Mouse (Mus musculus): ENCODE measurements around the gene Arpc5. TPM values are rescaled to one million over a fixed set of nuclear protein-coding genes. Genes with fewer than 3 reads are reported as not detected.

Gene Arpc5
- polyA plus RNA-seq, 1 experiment from 2014 or later: 313 TPM

DNA sequence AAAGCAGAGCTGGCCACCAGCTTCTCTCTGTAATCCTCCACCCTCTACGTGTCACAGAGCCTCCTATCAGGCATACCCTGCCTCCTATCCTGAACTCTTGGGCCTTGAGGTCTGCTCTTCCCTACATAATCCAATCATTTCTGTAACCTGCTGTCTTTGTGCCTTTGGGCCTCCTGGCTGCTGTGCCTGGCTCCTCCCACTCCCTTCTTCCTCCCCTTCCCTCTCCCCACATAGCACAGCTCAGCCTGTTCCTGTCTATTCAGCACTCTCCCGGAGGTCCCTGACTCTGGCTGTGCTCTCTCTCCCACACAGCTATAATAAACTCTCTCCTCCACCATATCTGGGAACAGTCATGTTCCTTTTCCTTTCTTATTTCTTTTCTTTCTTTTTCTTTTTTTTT lies 33.6 kb downstream of the Arpc5 start, which contains the start of gene Ncf2:
Ncf2 (plus strand) TSS at position 298 of the 400 bp plus-strand sequence.
- Histone ChIP-seq H3K9me3 (ENCODE audit: control insufficient read depth, low read length) (no peaks in the 10 kb centered on the region), H3K27me3 (replicated peaks; ENCODE audit: control insufficient read depth, insufficient read depth, low read length) (no peaks in the 10 kb centered on the region), H3K27ac (ENCODE audit: low read depth) (0 out of 2 replicates have a peak within 1 kb of the TSS, but pooled peaks have one; percentile 6), H3K36me3 (ENCODE audit: control insufficient read depth, insufficient read depth, low read length) (no peaks in the 10 kb centered on the region), H3K4me3 (ENCODE audit: low read depth, low read length) (no peak within 1 kb of the TSS), H3K4me1 (replicated peaks; ENCODE audit: control insufficient read depth, insufficient read depth, low read length) (peaks cover 9% of the 10 kb centered on the region), H3K9ac (ENCODE audit: low read length) (no peak within 1 kb of the TSS), H3K4me2 (ENCODE audit: low read length) (no peak within 1 kb of the TSS)
- peak; percentile 86 for ATAC-seq (replicated peaks; ENCODE audit: low FRiP score, low TSS enrichment, low read depth)
- DNase-seq (ENCODE audit: low spot score): no peak
- WGBS: 17% methylated on average over 2 of the region's 2 CpGs

DNA sequence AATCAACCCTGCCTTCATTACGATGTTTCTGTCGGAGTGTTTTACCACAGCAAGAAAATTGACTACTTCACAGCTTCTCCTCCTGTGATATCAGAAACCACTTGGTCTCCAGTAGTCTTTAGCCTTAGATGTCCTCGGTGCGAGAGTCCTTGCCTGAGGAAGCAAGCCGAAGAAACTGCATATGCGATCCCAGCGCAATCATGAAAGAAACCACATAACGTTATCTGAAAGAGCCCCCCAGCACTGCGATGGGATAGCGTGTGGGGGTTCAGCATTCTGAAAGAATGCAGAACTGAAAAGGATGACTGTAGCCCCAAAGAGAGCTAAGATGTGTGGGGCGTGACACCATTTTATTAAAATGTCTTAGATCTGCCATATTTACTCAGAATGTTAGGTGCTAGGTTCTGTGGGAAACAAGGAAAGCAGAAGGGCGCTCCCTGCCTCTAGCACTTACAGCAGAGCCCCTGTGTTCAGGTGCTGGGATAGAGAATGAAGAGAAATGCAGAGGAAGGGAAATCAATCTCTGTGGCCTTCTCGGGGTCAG lies 34.4 kb downstream of the Arpc5 start:
- no peaks in the 10 kb centered on the region for H3K27me3 ChIP-seq (replicated peaks; ENCODE audit: control insufficient read depth, insufficient read depth, low read length)
- H3K9me3 ChIP-seq (ENCODE audit: control insufficient read depth, low read length): no peaks in the 10 kb centered on the region
- H3K36me3 ChIP-seq (ENCODE audit: control insufficient read depth, insufficient read depth, low read length): no peaks in the 10 kb centered on the region
- WGBS: 81% methylated on average over 13 of the region's 13 CpGs
- no peak for DNase-seq (ENCODE audit: low spot score)
- H3K4me1 ChIP-seq (replicated peaks; ENCODE audit: control insufficient read depth, insufficient read depth, low read length): peaks cover 9% of the 10 kb centered on the region
- H3K27ac ChIP-seq (ENCODE audit: low read depth): 0 out of 2 replicates have a peak overlapping the region, but pooled peaks have one; percentile 6
- no peak overlapping the region for H3K4me3 ChIP-seq (ENCODE audit: low read depth, low read length)
- ATAC-seq (replicated peaks; ENCODE audit: low FRiP score, low TSS enrichment, low read depth): no peak
- no peak overlapping the region for H3K4me2 ChIP-seq (ENCODE audit: low read length)
- no peak overlapping the region for H3K9ac ChIP-seq (ENCODE audit: low read length)

DNA sequence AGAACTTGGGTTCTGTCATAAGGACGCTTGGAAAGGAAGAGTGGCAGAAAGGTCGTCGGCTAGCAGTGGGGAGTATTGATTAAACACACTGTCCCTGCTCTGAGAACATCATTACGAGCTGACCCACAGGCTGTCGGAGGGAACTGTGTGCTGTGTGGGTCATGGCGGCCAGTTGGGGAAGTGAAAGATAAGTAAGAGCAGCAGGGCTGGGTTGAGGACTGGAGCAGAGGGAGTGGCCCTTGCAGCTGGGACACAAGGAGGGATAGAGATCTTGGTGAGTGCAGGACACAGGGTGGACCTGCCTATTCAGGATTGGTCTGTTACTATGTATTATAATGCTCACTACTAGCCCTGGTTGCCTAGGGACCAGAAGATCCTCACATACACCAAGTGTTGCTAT lies 38.6 kb downstream of the Arpc5 start:
- H3K27ac ChIP-seq (ENCODE audit: low read depth): no peak overlapping the region
- no peak overlapping the region for H3K4me3 ChIP-seq (ENCODE audit: low read depth, low read length)
- H3K9ac ChIP-seq (ENCODE audit: low read length): no peak overlapping the region
- H3K36me3 ChIP-seq (ENCODE audit: control insufficient read depth, insufficient read depth, low read length): no peaks in the 10 kb centered on the region
- no peak for DNase-seq (ENCODE audit: low spot score)
- no peak for ATAC-seq (replicated peaks; ENCODE audit: low FRiP score, low TSS enrichment, low read depth)
- H3K4me1 ChIP-seq (replicated peaks; ENCODE audit: control insufficient read depth, insufficient read depth, low read length): peaks cover 12% of the 10 kb centered on the region
- no peaks in the 10 kb centered on the region for H3K27me3 ChIP-seq (replicated peaks; ENCODE audit: control insufficient read depth, insufficient read depth, low read length)
- H3K9me3 ChIP-seq (ENCODE audit: control insufficient read depth, low read length): no peaks in the 10 kb centered on the region
- WGBS: 77% methylated on average over 6 of the region's 6 CpGs
- no peak overlapping the region for H3K4me2 ChIP-seq (ENCODE audit: low read length)

DNA sequence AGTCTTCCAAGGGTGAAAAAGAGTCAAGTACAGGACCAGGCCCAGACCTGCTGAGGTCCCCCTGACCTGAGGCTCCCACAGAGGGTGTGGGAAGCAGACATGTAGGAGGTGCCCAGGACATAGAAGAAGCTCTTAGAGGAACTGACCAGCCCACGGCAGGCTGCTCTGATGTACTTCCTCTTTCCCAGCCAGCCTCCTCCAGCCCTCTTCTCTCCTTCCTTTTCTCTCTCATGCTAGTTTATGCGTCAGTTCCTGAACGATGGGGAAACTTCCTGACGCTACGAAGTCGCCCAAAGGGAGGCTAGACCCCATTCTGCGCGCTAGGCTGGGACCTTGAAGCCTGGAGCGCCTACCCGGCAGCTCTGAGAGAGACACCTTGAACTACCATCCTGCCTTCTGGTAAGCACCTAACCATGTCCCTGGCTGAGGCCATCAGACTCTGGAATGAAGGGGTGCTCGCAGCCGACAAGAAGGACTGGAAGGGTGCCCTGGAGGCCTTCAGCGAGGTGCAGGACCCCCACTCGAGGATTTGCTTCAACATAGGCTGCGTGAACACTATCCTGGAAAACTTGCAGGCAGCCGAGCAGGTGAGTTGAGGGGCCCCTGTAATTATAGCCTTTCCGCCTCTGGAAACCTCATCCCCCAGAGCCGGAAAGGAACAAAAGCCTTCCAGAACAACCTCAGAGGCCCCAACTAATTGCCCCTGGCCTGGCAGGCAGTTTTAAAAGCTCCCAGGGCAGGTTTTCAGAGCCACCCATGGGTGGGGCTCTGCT lies 41.5 kb downstream of the Arpc5 start:
- Histone ChIP-seq H3K4me3 (ENCODE audit: low read depth, low read length) (no peak overlapping the region), H3K27ac (ENCODE audit: low read depth) (peak overlapping the region; percentile 73), H3K9ac (ENCODE audit: low read length) (no peak overlapping the region), H3K9me3 (ENCODE audit: control insufficient read depth, low read length) (no peaks in the 10 kb centered on the region), H3K4me2 (ENCODE audit: low read length) (no peak overlapping the region), H3K36me3 (ENCODE audit: control insufficient read depth, insufficient read depth, low read length) (no peaks in the 10 kb centered on the region), H3K27me3 (replicated peaks; ENCODE audit: control insufficient read depth, insufficient read depth, low read length) (no peaks in the 10 kb centered on the region), H3K4me1 (replicated peaks; ENCODE audit: control insufficient read depth, insufficient read depth, low read length) (peaks cover 8% of the 10 kb centered on the region)
- 61% methylated on average over 18 of the region's 18 CpGs for WGBS
- DNase-seq (ENCODE audit: low spot score) (no peak), ATAC-seq (replicated peaks; ENCODE audit: low FRiP score, low TSS enrichment, low read depth) (peak; percentile 73)

DNA sequence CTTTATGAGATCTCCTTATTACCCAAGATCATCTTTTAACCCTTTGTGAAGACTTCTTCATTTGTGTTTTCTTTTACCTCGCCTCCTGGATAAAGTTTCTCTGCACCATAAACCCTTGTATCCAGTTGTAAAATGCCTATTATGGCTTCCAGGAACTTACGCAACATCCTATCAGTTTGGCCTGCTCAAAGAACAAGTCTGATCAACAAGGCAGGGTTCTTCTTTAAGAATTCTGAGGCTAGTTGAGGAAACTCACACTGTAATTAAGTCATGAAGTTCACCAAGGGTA lies 42.0 kb downstream of the Arpc5 start:
- no peak for ATAC-seq (replicated peaks; ENCODE audit: low FRiP score, low TSS enrichment, low read depth)
- Histone ChIP-seq H3K4me2 (ENCODE audit: low read length) (no peak overlapping the region), H3K4me1 (replicated peaks; ENCODE audit: control insufficient read depth, insufficient read depth, low read length) (peaks cover 8% of the 10 kb centered on the region), H3K4me3 (ENCODE audit: low read depth, low read length) (no peak overlapping the region), H3K9me3 (ENCODE audit: control insufficient read depth, low read length) (no peaks in the 10 kb centered on the region), H3K27ac (ENCODE audit: low read depth) (peak overlapping the region; percentile 73; the same call in 1 of the 2 replicates), H3K9ac (ENCODE audit: low read length) (no peak overlapping the region), H3K27me3 (replicated peaks; ENCODE audit: control insufficient read depth, insufficient read depth, low read length) (no peaks in the 10 kb centered on the region), H3K36me3 (ENCODE audit: control insufficient read depth, insufficient read depth, low read length) (no peaks in the 10 kb centered on the region)
- 67% methylated on average over 2 of the region's 2 CpGs for WGBS
- DNase-seq (ENCODE audit: low spot score): no peak

DNA sequence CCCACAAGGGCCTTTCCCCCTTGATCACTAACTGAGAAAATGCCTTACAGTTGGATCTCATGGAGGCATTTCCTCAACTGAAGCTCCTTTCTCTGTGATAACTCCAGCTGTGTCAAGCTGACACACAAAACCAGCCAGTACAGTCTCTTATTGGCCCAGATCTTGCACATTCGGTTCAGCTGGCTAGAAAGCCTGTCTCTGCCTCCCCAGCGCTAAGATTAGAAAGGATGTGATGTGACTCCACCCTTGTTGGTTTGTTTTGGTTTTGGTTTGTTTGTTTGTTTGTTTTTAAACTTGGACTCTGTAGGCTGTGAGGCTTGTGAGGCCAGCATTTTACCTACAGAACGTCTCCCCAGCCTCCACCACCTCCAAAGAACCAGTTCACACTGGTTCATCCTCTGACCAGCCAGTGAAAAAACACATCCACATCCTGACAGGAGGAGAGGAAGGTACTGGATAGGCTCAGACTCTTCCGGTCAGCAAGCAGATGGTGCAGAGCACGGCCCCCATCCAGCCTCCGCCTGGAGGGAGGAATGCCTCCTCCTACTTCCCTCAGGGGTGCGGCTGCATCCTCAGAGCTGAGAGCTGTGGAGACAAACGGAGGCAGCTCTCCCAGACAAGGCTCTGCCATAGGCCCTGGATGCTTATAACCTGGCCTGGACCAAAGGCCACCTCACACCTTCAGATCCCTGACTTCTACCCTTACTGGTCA lies 43.4 kb downstream of the Arpc5 start:
- Histone ChIP-seq H3K9me3 (ENCODE audit: control insufficient read depth, low read length) (no peaks in the 10 kb centered on the region), H3K4me1 (replicated peaks; ENCODE audit: control insufficient read depth, insufficient read depth, low read length) (peaks cover 8% of the 10 kb centered on the region), H3K4me3 (ENCODE audit: low read depth, low read length) (no peak overlapping the region), H3K27ac (ENCODE audit: low read depth) (no peak overlapping the region), H3K4me2 (ENCODE audit: low read length) (no peak overlapping the region), H3K9ac (ENCODE audit: low read length) (no peak overlapping the region), H3K27me3 (replicated peaks; ENCODE audit: control insufficient read depth, insufficient read depth, low read length) (no peaks in the 10 kb centered on the region), H3K36me3 (ENCODE audit: control insufficient read depth, insufficient read depth, low read length) (no peaks in the 10 kb centered on the region)
- DNase-seq (ENCODE audit: low spot score): no peak
- ATAC-seq (replicated peaks; ENCODE audit: low FRiP score, low TSS enrichment, low read depth): peak; percentile 56
- WGBS: 18% methylated on average over 8 of the region's 8 CpGs

GRCm38 (mm10) chr1:152810533-152811439 lies 44.4 kb downstream of the Arpc5 start:
- no peak for DNase-seq (ENCODE audit: low spot score)
- 77% methylated on average over 13 of the region's 13 CpGs for WGBS
- no peak for ATAC-seq (replicated peaks; ENCODE audit: low FRiP score, low TSS enrichment, low read depth)
- H3K36me3 ChIP-seq (ENCODE audit: control insufficient read depth, insufficient read depth, low read length): no peaks in the 10 kb centered on the region
- no peaks in the 10 kb centered on the region for H3K9me3 ChIP-seq (ENCODE audit: control insufficient read depth, low read length)
- no peak overlapping the region for H3K4me3 ChIP-seq (ENCODE audit: low read depth, low read length)
- H3K4me1 ChIP-seq (replicated peaks; ENCODE audit: control insufficient read depth, insufficient read depth, low read length): peaks cover 14% of the 10 kb centered on the region
- H3K9ac ChIP-seq (ENCODE audit: low read length): no peak overlapping the region
- no peaks in the 10 kb centered on the region for H3K27me3 ChIP-seq (replicated peaks; ENCODE audit: control insufficient read depth, insufficient read depth, low read length)
- H3K4me2 ChIP-seq (ENCODE audit: low read length): no peak overlapping the region
- no peak overlapping the region for H3K27ac ChIP-seq (ENCODE audit: low read depth)

DNA sequence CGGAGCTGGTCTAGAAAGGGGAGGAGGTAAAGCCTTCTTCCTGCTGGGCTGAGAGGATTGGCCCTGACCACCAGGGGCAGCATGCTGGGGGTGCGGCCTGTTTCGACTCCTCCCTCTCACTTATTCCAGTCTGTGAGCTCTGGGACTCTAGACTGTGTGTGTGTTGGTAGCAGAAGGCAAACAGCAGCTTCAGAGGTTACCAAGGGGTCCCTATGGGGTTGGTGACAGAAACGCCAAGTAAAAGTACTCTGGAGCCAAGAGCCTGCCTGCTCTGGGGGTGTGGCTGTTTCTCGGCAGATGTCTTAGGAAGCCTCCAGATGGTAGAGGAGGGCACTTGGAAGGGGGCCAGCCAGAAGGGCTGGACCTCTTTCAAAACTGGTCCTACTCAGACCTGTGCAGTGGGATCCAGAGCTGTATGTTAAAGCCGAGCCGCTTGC lies 48.9 kb downstream of the Arpc5 start:
- no peaks in the 10 kb centered on the region for H3K9me3 ChIP-seq (ENCODE audit: control insufficient read depth, low read length)
- DNase-seq (ENCODE audit: low spot score): peak; percentile 83
- peak overlapping the region; percentile 26; the same call in 1 of the 2 replicates for H3K4me2 ChIP-seq (ENCODE audit: low read length)
- no peak overlapping the region for H3K9ac ChIP-seq (ENCODE audit: low read length)
- WGBS: 32% methylated on average over 7 of the region's 7 CpGs
- no peaks in the 10 kb centered on the region for H3K36me3 ChIP-seq (ENCODE audit: control insufficient read depth, insufficient read depth, low read length)
- no peaks in the 10 kb centered on the region for H3K27me3 ChIP-seq (replicated peaks; ENCODE audit: control insufficient read depth, insufficient read depth, low read length)
- peaks cover 15% of the 10 kb centered on the region; the same call in 1 of the 2 replicates for H3K4me1 ChIP-seq (replicated peaks; ENCODE audit: control insufficient read depth, insufficient read depth, low read length)
- peak; percentile 59 for ATAC-seq (replicated peaks; ENCODE audit: low FRiP score, low TSS enrichment, low read depth)
- H3K4me3 ChIP-seq (ENCODE audit: low read depth, low read length): no peak overlapping the region
- no peak overlapping the region for H3K27ac ChIP-seq (ENCODE audit: low read depth)
